Mouse (Mus musculus): Measurements from ENCODE around the gene Socs3.

Socs3 gene

DNA sequence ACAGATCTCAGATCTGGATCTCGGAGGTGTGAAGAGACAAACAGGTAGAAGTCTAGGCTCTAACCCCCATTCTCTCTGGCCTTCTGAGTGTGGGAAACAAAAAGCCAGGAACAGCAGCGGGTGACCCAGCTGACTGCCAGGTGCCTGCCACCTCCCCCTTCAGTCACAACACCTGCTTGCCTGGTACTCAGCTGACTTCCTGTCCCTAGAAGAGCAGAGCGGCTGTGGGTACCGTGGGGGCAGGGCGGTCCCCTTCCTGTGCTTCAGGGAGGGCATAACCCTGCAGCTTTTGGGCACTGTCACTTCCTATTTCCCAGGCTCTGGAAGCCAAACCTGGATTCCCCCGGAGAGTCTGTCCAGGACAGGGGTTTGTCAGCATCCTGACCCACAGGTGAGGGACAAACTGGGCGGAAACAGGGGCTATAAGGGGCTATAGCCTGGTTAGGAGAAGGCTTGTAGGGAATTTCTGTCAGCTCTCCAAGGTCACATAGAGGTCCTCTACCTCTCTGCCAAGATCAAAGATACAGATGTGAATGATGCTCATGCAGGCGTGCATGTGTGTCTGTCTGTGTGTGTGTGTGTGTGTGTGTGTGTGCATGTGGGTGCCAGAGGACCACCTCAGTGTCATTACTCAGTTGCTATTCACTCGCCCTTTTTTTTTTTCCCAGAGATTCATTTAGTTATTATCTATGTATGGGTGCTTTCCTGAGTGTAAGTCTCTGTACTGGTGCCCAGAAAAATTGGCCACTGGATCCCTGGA is 17.5 kb downstream of the Socs3 start:
- no peak for DNase-seq

DNA sequence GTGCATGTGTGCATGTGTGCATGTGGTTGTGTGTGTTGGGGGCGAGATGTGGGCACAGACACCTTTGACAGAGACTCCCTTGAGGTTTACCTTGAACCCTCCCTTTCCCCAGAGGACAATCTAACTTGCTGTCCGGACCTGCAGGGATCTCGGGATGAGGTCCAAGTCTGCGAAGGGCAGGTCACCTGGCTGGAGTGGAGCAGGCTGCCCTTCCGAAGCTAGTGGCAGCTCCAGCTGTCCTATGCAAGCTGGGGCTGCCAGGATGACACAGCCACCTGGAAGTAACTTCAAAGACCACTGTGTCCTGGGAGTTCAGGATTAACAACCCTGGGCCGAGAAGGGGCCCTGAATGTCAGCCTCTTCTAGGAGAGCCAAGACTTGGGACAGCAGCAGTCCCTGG is 18.5 kb downstream of the Socs3 start:
- DNase-seq: no peak

DNA sequence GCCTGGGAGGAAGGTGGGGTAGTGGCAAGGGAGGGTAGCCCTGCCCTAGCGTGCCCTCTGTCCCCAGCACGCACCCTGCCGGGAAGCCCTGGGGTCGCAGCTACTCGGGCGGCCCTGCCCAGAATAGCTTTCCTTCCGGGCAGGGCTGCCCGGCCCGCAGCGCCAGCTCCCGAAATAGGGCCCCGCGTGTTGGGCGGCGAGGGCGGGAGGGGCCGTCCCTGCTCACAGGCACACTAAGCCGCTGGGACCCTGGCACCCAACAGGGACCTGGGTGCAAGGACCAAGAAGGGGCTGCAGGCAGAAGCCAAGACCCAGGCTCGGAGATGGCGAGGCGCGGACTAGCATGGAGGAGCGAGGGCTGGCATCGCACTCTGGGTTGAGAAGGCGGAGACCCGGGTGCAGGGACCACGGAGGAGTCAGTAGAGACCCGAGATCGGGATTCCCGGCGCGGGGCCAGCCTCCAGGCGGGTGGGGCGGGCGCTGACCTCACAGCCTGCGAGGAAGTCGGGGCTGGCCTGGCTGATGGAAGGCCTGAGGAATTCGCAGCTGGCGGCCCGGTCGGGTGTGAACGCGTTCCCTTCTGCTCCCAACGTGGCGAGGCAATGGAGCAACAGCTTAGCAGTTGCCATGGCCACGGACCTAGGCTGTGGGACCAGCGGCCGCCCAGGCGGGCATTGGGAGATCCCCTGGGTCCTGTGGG is 20.3 kb downstream of the Socs3 start:
- peak; percentile 68 for DNase-seq

DNA sequence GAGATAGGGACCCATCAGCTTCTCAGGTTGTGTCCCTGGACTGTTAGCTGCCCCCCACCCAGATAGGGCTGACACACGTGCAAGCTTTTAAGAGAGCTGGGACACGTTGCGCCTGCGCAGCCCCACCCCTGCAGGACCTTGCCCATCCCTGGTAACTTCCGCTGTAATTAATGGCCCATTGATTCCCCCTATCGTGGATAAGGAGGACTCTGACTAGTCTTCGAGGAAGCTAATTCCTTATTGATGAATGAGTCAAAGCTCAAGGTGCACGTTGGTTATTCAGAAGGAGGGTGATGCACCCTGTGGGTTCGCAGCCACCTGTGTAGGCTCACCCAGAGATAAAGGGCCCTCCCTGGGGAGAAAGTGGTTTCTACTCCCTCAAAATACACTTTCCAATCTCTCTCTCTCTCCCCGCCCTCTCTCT is 22.8 kb downstream of the Socs3 start:
- DNase-seq: no peak

DNA sequence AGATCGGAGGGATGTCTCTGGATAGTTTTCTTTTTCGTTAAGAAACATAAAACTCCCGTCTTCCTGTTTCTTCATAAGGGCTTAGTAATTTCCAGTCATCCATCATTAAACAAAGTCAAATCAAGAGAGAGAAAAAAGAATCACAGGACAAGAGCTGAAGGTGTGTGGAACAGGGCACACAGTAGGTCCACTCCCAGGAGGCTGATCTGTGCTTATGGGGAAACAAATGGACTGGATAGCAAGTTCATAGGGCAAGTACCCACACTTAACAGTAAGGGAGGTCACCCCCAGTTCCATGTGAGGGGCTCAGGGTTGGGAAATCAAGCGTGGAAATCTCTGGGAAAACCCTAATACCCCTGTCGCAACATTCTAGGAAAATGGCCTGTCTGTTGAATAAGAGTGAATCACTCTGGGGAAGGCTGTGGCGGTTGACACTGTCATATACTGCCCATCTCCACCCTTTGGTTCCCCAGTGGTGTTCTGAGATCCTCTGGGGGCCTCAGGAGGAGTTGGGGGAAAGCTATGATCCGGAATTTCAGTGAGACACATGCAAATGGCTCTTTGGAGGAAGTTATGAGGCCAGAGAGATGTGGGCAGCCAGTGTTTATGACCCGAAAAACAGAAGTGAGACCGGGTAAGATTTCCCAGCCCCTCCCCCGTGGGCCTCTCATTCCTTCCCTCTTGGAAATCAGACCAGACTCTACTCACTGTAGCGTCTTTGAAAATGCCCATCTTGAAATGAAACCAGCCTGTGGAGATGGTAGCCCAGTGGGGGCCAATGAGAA is 23.5 kb downstream of the Socs3 start:
- DNase-seq: no peak

DNA sequence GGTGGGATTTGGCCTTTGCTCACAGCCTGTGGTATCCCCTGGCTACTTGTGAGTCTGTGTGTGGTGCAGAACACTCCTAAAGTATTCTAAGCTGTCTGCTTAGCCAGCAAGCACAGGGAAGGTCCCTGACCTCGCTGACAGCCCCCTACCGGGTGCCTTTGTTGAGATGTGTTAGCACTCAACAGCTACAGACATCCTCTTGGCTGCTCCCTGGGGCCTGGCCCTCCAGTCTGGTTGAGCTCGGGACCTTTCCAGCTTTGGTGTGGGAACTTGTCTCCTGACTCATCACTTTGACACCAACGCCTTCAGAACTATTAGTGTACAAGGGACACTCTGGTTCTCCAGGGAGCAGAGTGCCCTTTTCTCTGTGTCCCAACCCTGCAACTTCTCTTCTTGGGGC is 28.0 kb downstream of the Socs3 start:
- no peak for DNase-seq

DNA sequence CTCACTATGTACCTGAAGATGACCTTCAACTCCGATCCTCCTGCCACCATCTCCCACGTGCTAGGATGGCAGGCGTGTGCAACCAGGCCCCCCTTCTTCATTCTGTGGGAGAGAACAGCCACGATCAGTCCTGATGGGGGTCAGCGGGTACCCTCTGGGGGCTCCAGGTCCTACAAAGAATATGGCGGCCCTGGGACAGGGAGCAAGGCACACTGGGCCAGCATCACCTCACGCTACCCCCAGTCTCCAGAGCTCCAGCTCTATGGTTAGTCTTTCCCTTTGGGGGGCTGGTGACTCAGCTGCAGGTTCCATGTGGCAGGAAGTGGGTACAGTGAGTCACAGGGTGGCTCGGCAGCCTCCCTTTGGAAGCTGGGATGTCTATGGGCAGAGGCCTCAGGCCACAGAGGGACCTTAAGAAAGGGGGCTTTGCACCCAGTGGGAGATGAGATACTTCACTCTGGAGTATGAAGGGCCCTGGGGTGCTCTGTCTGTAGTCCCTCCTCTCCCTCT is 28.5 kb downstream of the Socs3 start:
- no peak for DNase-seq

DNA sequence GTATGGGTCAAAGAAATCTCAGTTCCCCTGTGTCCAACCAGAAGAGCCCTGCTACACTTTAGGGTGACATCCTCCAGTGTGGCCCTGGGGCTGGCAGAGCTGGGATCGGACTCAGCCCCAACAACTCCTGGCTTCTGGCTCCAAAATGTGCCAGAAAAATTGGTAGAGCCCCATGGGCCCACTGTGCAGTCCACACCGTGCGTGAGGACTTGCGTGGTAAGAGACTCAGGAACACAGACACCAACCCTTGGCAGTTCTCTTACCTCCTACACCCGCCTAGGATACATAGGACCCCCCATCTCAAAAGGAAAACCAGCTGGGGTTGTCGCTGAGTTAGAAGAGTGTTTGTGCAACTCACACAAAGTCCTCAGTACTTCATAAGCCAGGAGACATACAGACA is 29.0 kb downstream of the Socs3 start:
- no peak for DNase-seq

DNA sequence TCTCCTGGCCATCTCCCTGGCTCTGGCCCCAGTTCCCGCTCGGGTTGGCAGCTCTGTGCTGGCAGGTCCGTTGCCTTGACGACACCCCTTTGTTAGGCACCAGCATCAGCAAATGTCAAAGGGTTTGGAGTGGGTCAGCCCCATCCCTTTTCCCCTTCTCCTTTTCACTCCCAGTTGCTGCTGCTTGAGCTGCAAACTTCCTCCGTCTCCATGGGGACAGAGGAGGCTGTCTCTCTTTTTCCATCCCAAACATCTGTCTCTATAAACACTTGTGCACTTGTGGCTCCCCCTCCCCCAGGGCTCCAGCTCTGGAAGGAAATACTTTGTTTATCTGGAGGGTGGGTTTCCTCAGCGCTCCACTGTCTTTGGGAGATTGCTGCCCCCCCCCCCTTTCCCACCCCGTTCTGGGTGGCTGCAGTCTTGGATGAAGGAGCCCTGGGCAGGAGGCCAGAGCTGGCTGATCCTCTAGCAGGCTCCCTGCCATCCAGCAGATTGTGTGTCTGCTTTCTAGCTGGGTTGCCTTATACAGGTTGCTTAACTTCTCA is 30.0 kb downstream of the Socs3 start:
- DNase-seq: peak; percentile 62

DNA sequence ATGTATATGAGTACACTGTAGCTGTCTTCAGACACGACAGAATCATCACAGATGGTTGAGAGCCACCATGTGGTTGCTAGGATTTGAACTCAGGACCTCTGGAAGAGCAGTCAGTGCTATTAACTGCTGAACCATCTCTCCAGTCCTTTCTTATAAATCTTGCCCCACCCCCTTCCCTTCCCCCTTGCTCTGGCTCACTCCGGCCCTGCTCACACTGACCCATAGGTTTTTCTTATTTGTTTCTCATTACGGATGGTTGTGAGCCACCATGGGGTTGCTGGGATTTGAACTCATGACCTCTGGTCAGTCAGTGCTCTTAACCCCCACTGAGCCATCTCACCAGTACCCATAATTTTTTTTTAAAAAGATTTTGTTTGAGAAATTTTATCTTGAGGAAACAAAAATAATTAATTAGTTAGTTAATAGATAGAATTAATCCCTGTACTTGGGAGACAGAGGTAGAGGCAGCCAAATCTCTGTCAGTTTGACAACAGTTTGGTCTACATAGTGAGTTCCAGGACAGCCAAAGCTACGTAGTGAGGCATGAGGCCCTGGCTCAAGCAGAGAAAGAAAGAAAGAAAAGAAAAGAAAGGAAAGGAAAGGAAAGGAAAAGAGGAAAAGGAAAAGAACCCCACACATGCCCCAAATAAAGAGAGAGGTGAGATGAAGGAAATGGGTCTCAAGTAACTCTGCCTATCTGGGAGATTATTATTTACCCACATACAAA is 30.7 kb downstream of the Socs3 start:
- DNase-seq: no peak

DNA sequence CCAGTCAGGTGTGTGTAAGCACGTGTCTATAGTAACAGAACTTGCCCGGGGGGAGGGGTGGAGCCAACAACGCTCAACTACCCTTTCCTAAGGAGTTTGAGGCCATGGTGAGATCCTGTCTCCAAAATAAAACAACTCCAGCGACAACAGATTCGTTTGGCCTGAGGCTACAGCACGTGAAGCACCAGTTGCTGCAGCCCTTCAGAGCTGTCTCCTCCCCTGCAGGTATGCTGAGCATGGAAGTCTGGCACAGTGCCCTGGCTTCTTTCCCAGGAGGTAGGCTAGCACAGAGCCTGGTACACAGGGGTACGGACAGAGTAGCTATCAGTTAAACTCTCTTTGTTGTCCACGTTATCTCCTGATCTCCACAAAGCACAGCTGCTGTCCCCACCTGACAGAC is 33.6 kb downstream of the Socs3 start:
- peak; percentile 88 for DNase-seq

DNA sequence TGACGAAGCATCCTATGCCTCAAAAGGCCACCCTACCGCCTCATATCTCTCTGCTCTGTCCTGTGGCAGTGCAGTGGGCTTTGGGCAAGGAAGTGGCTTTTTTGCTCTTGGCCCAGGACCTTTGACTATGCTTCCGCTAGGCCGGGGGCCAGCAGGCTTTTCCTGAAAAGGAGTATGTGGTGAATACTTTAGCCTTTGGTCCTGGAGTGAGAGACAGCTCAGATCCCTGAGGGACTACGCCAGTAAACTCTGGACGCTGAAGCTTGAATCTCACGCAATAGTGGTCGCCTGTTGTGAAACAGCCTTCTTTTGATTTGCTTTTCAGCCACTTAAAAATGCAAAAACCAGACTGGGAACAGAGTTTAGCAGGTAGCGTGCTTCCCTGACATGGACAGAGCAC is 34.2 kb downstream of the Socs3 start:
- DNase-seq: peak; percentile 48

DNA sequence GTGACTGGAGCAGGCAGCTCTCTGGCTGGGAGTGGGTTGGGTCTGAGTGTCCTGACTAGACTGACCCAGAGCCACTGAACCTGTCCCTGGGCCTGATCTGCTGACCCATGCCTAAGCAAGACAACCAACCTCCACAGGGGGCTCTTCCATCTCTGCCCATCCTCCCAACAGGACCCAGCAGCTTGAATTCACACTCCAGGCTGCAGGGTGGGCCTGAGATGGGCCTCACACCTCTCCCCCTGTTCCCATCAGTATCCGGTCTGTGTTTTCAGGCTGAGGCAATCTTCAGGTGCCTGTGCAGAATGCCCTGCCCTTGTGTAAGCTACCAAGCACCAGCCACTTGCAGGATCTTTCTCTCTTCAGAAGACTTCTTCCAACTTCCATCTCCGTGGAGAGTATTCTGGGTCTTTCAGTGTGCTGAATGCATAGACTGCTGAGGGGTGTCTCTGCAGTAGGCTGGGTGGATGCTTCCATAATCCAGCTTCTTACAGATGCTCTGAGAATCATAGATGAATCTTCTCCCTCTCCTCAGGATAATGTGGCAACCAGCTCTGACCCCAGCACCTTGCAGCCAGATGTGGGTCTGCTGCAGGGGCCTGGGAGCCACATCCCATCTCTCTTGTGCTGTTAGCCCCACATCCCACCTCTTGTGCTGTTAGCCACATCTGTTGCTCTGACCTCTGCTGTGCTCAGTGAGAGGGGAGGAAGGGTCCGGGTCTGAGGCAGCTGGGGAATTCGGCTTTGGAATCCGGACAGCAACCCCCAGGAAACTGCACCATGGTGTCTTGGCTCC is 35.1 kb downstream of the Socs3 start:
- DNase-seq: no peak

DNA sequence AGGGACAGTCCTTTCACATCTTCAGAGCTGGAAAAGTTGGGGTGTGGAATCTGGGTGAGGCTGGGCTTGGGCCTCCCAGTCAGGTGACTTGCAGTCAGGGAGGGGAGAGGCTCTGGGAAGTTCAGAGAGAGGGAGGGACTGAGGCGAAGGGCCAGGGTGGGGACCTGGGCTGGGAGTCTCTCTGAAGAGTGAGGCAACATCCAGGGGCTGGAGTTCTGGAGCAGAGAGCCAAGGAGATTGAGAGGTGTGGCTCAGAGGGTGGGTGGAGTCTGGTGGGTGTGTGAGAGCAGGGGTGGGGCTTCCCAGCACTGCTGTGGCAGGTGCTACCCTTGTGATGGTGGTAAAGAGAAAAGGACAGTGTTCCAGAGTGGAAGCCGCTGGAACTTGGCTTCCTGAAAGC is 35.7 kb downstream of the Socs3 start:
- DNase-seq: no peak

DNA sequence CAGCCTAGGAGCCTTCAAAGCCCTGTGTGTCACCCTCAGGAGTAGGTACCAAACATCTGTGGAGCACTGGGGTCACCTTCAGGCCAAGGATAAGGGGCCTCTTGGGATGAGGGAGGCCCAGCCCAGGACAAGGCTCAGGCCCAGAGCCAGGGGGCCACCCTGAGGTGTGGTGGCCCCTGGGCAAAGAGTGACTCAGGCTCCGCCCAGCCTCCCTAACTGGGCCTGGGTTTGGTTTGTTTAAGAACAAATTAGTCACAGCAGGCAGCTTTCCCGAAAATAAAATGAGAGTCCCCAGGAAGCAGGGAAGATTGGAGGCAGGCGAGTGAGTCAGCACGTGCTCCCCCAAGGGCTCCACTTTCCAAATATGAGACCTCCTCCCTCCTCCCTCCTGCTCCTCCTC is 37.7 kb downstream of the Socs3 start:
- DNase-seq: no peak

DNA sequence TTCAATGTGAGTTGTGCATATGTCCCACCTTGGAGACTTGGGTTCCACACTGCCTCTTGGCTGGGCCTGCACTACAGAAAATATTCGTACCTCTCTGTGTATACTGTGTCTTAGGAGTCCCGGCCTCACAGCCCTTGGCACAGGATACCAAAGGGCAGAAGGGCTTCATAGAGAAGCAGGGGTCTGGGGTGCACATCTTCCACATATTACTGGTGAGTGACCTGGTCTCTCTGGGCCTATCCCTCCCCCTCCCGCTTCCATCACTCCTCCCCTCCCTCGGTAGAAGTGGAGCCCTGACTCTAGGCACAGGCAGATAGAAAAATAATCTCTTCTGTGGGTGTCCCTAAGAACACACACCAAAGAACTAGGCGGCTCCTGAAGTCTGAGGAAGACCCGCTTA is 38.3 kb downstream of the Socs3 start:
- no peak for DNase-seq

DNA sequence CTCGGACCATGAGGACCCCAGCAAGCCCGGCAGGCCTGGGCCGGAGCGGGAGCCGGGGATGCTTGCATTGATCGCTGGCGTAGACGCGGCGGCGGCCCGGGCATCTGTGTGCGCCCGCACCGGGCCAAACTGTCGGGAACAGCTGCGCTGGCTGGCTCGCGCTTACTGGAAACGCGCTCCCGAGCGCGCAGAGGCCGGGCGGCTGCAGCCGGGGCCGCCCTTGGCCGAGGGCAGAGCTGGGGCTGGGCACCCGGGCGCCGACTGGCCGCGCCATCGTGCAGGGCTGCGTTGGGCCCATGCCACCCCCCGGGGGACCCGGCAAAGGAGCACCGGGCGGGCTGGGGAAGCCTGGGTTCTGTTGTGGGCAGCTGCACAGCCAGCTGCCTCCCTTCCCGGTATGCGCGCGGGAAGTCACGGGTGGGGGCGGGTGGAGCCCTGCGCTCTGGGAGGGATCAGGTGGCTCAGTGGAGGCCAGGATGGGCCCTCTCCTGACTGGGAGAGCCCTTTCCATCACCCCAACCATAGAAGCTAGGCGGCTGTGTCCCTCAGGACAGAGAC is 39.0 kb downstream of the Socs3 start:
- no peak for DNase-seq

DNA sequence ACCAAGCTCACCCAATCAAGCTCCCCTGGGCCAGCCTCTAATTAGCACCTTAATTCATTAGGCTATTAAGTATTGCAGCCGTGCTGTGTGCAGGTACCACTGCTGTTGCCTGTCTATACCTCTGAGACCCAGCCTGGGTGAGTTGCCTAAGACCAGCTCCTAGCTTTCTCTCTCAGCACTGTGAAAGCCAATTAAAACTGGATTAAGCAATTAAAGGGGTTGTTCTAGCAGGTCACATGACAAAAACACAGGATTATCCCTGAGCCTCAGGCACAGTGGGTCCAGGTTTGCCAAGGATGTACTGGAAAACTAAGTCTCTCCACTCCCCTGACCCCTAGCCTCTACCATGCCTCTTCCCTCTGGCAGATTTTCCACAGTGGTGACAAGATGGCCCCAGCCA is 44.3 kb downstream of the Socs3 start:
- DNase-seq: no peak

DNA sequence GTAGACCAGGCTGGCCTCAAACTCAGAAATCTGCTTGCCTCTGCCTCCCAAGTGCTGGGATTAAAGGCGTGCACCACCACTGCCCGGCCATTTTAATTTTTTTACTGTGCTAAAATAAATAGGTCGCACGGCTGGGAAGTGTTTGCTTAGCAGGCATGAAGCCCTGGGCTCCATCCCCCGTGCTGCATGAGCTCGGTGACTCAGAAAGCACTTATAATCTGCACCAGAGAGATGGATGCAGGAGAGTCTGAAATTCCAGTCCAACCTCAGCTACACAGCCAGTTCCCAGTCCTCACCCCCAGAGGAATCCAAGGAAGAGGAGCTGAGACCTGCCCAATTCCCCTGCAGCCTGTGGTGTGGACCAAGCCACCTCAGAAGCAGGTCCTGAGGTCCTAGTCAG is 45.4 kb downstream of the Socs3 start:
- no peak for DNase-seq

DNA sequence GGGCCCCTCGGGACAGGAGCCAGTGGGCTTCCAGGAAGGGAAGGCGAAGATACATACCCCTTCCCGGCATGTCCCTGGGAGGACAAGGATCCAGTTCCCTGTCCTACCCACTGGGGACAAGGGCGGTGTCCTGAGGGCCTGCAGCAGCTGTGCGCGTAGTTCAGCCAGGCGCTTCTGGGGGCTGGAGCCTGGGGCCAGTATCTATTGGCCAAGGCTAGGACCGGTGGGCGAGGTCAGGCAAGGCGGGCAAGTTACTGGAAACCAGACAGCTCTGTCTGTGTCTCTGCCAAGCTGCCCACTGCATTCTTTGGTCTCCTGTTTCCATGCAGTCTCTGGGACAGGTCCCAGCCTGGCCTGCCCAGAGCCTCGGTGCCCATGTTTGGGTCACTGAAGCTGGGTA is 46.6 kb downstream of the Socs3 start:
- DNase-seq: no peak

DNA sequence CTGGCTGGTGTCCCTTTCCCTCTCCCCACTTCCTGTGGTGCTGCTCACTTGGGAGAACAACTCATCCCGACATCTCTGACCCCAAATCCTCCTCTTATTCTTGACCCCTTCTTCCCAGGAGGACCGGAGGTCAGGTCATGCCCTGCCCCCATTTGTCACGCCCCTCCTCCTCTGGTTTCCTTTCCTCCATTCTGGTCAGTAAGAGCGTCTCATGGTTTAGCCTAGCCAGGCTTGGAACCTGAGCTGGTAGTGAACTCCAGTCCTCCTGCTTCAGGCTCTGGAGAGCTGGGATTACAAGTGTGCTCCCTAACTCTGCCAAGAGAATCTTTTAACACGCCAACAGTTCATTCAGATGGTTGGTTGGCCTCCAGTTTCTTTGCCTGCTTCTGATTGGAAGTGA is 50.6 kb downstream of the Socs3 start:
- DNase-seq: peak; percentile 45

DNA sequence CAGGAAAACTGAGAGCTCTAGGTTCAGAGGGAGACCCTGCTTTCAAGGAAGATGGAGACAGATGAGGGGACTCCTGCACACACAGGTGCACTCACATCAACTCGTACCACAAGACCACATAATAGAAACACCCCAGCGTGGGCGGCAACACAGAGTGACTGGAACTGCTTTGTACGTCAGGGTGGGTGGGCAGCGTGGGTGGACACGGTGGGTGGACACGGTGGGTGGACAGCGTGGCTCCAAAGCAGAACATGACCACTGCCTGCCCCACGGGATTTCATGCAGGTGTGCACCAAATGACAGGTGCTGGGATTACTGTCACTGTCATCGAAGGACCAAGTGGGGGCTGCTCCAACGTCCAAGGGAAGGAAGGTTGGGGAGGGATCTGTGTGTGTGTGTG is 51.3 kb downstream of the Socs3 start:
- no peak for DNase-seq
